Mouse (Mus musculus) liver, embryonic 14.5 days (tissue): Measurements from ENCODE around the gene Rin3. TPM values are rescaled to one million over a fixed set of nuclear protein-coding genes. Genes with fewer than 3 reads are reported as not detected.
A peak's percentile ranks its signal among the peaks of the same experiment; 100 is the strongest.

Experiments used
- ATAC-seq: fragments of 200-750 bp; cut with Nextera tagmentation; 2 replicates; pipeline ENCODE4 v1.8.0; 2017; ENCODE audit warnings: moderate number of reproducible peaks, mild to moderate bottlenecking, moderate library complexity; ENCODE audit not compliant: insufficient read depth
- DNase-seq, 3 experiments: peaks; one replicate each; pipeline ENCODE4 v3.0.0-alpha.2; 2012 to 2013; ENCODE audit warnings: low read depth in 3 of 3, low spot score in 3 of 3
- H3K27ac ChIP-seq: fragments of 300-500 bp; sonication (generic); 2 replicates; pipeline ENCODE4 v1.5.1; 2014; ENCODE audit warnings: moderate library complexity, mild to moderate bottlenecking, control low read depth, inconsistent platforms
- H3K27me3 ChIP-seq: fragments of 300-500 bp; sonication (generic); 2 replicates; pipeline ENCODE4 v1.6.1; 2014; ENCODE audit warnings: mild to moderate bottlenecking, low read length, moderate library complexity; ENCODE audit not compliant: control insufficient read depth, insufficient read depth
- H3K36me3 ChIP-seq: fragments of 300-500 bp; sonication (generic); replicated peaks from 2 replicates; pipeline ENCODE4 v1.6.1; 2014; ENCODE audit warnings: low read depth; ENCODE audit not compliant: control insufficient read depth, insufficient read depth
- H3K4me1 ChIP-seq, 2 experiments: fragments of 200-500 bp in 1 of 2; fragments of 300-500 bp in 1 of 2; sonication (generic) in 1 of 2; replicated peaks; 2 replicates each; pipeline ENCODE4 v1.6.1; 2012 to 2014; ENCODE audit warnings: antibody characterized with exemption in 1 of 2, inconsistent platforms in 1 of 2, low read length in 1 of 2; ENCODE audit not compliant: control insufficient read depth in 2 of 2, insufficient read depth in 2 of 2
- H3K4me2 ChIP-seq: fragments of 300-500 bp; sonication (generic); 2 replicates; pipeline ENCODE4 v1.6.1; 2014; ENCODE audit warnings: low read depth, mild to moderate bottlenecking, control low read depth, moderate library complexity
- H3K4me3 ChIP-seq, 2 experiments: fragments of 200-500 bp in 1 of 2; fragments of 300-500 bp in 1 of 2; sonication (generic) in 1 of 2; 2 replicates each; pipeline ENCODE4 v1.5.1; 2012 to 2014; ENCODE audit warnings: low read depth in 2 of 2, low read length in 2 of 2, mild to moderate bottlenecking in 2 of 2, control low read depth in 1 of 2, inconsistent platforms in 1 of 2, moderate library complexity in 1 of 2; ENCODE audit not compliant: insufficient read depth in 1 of 2
- H3K9ac ChIP-seq: fragments of 300-500 bp; sonication (generic); replicated peaks from 2 replicates; pipeline ENCODE4 v1.6.1; 2014; ENCODE audit warnings: mild to moderate bottlenecking, control low read depth, moderate library complexity
- H3K9me3 ChIP-seq: fragments of 300-500 bp; sonication (generic); 2 replicates; pipeline ENCODE4 v1.6.1; 2016; ENCODE audit warnings: low read length, mixed read lengths; ENCODE audit not compliant: control insufficient read depth
- CTCF ChIP-seq: IDR thresholded peaks from 2 replicates; pipeline ENCODE4 v1.5.1; 2016; ENCODE audit warnings: antibody characterized with exemption, low read depth, control low read depth
- EP300 ChIP-seq: IDR thresholded peaks from 2 replicates; pipeline ENCODE4 v1.6.1; 2016; ENCODE audit warnings: antibody characterized with exemption, low read depth
- WGBS: fragments of 180-500 bp; shearing (Covaris S2); extraction: QIAGEN DNeasy Blood & Tissue Kit; methylation state at CpG from one replicate; pipeline ENCODE4 v1.1.7; 2014; ENCODE audit not compliant: insufficient replicate concordance; 5-methylcytosine and 5-hydroxymethylcytosine counted together
- polyA plus RNA-seq, 2 experiments: library from polyadenylated mRNA; depleted of rRNA in 1 of 2; stranded (reverse) in 1 of 2; unstranded in 1 of 2; fragments of >200 nt; fragmentation: Nextera tagmentation in 1 of 2; extraction: Ambion mirVana in 1 of 2; gene quantifications; 2 replicates each; pipeline versions ENCODE4 v1.2.1 to v1.2.3; 2012 to 2014

Gene Rin3
- polyA plus RNA-seq, 2 experiments = 3.1 to 4.5 TPM

GRCm38 (mm10) chr12:102255012-102255411 is 27.8 kb upstream of the Rin3 start:
- no peaks in the 10 kb centered on the region for H3K36me3 ChIP-seq
- H3K4me1 ChIP-seq = 0 out of 4 replicates have a peak, but pooled peaks cover 0 to 2% of the 10 kb centered on the region in 2 experiments
- no peak overlapping the region for H3K9ac ChIP-seq
- H3K4me2 ChIP-seq = no peak overlapping the region
- DNase-seq (no peak), ATAC-seq (no peak)
- H3K9me3 ChIP-seq = no peaks in the 10 kb centered on the region
- TF ChIP-seq EP300 (no peak), CTCF (no peak)
- H3K27ac ChIP-seq = no peak overlapping the region
- H3K27me3 ChIP-seq = no peaks in the 10 kb centered on the region
- no peak overlapping the region for H3K4me3 ChIP-seq

GRCm38 (mm10) chr12:102258522-102259112 is 24.2 kb upstream of the Rin3 start:
- TF ChIP-seq CTCF = no peak
- TF ChIP-seq EP300 = 0 out of 2 replicates have a peak, but pooled peaks have one; percentile 31
- Histone ChIP-seq H3K27me3 (no peaks in the 10 kb centered on the region), H3K4me1 (peaks cover 2 to 13% of the 10 kb centered on the region in 2 experiments; a peak in 3 of 4 replicates), H3K4me2 (no peak overlapping the region), H3K4me3 (no peak overlapping the region), H3K9me3 (no peaks in the 10 kb centered on the region), H3K27ac (no peak overlapping the region), H3K36me3 (no peaks in the 10 kb centered on the region), H3K9ac (no peak overlapping the region; the same call in 1 of the 2 replicates)
- WGBS = 18% methylated on average over 3 of the region's 3 CpGs
- DNase-seq (no peak), ATAC-seq (peak; percentile 64)

- Histone ChIP-seq H3K36me3 (no peaks in the 10 kb centered on the region), H3K9ac (no peak overlapping the region), H3K27ac (no peak overlapping the region), H3K27me3 (no peaks in the 10 kb centered on the region), H3K4me2 (no peak overlapping the region), H3K9me3 (no peaks in the 10 kb centered on the region), H3K4me3 (no peak overlapping the region), H3K4me1 (peaks cover 2 to 13% of the 10 kb centered on the region in 2 experiments; a peak in 3 of 4 replicates)
- no peak for DNase-seq
- no peak for ATAC-seq
- TF ChIP-seq CTCF (no peak), EP300 (no peak)
- 33% methylated on average over 8 of the region's 8 CpGs for WGBS
These were observed 20.9 kb upstream of the Rin3 start for GRCm38 (mm10) chr12:102261933-102262396.

GRCm38 (mm10) chr12:102262809-102263208 is 20.0 kb upstream of the Rin3 start:
- no peak overlapping the region for H3K27ac ChIP-seq

GRCm38 (mm10) chr12:102263249-102263648 is 19.6 kb upstream of the Rin3 start:
- ATAC-seq (no peak), DNase-seq (no peak)
- H3K4me1 ChIP-seq = peaks cover 2 to 13% of the 10 kb centered on the region in 2 experiments; a peak in 3 of 4 replicates
- H3K4me2 ChIP-seq = no peak overlapping the region
- no peaks in the 10 kb centered on the region for H3K9me3 ChIP-seq
- H3K36me3 ChIP-seq = no peaks in the 10 kb centered on the region
- no peak overlapping the region for H3K4me3 ChIP-seq
- no peak overlapping the region for H3K9ac ChIP-seq
- no peak overlapping the region for H3K27ac ChIP-seq
- TF ChIP-seq EP300 (no peak), CTCF (no peak)
- H3K27me3 ChIP-seq = no peaks in the 10 kb centered on the region

More at GRCm38 (mm10) chr12:102262809-102263208, 20.0 kb upstream of the Rin3 start:
- H3K9ac ChIP-seq = no peak overlapping the region
- H3K9me3 ChIP-seq = no peaks in the 10 kb centered on the region
- H3K4me3 ChIP-seq = no peak overlapping the region
- no peaks in the 10 kb centered on the region for H3K27me3 ChIP-seq
- TF ChIP-seq EP300 = no peak
- no peak for TF ChIP-seq CTCF
- DNase-seq = no peak
- no peak overlapping the region for H3K4me2 ChIP-seq
- ATAC-seq = no peak
- H3K36me3 ChIP-seq = no peaks in the 10 kb centered on the region
- WGBS = 66% methylated on average over 2 of the region's 2 CpGs
- H3K4me1 ChIP-seq = peaks cover 2 to 13% of the 10 kb centered on the region in 2 experiments; a peak in 3 of 4 replicates
